Mouse (Mus musculus): Measurements from ENCODE around the gene Ttc23. TPM values are rescaled to one million over a fixed set of nuclear protein-coding genes. Genes with fewer than 3 reads are reported as not detected.

Gene Ttc23
- polyA plus RNA-seq, 1 experiment from 2014 or later: 27.5 TPM

- ATAC-seq (replicated peaks; ENCODE audit: low FRiP score, low TSS enrichment, low read depth) (no peak), DNase-seq (ENCODE audit: low spot score) (no peak)
- Histone ChIP-seq H3K27ac (ENCODE audit: low read depth) (no peak overlapping the region), H3K27me3 (replicated peaks; ENCODE audit: control insufficient read depth, insufficient read depth, low read length) (no peaks in the 10 kb centered on the region), H3K4me3 (ENCODE audit: low read depth, low read length) (no peak overlapping the region), H3K9me3 (ENCODE audit: control insufficient read depth, low read length) (no peaks in the 10 kb centered on the region), H3K36me3 (ENCODE audit: control insufficient read depth, insufficient read depth, low read length) (no peaks in the 10 kb centered on the region), H3K4me1 (replicated peaks; ENCODE audit: control insufficient read depth, insufficient read depth, low read length) (no peaks in the 10 kb centered on the region), H3K9ac (ENCODE audit: low read length) (no peak overlapping the region), H3K4me2 (ENCODE audit: low read length) (no peak overlapping the region)
- 69% methylated on average over 4 of the region's 4 CpGs for WGBS
Observed at GRCm38 (mm10) chr7:67616890-67617289, 30.3 kb upstream of the Ttc23 start.

- no peak for DNase-seq (ENCODE audit: low spot score)
- H3K9ac ChIP-seq (ENCODE audit: low read length): no peak overlapping the region
- no peak overlapping the region for H3K4me3 ChIP-seq (ENCODE audit: low read depth, low read length)
- H3K27me3 ChIP-seq (replicated peaks; ENCODE audit: control insufficient read depth, insufficient read depth, low read length): no peaks in the 10 kb centered on the region
- no peak overlapping the region for H3K27ac ChIP-seq (ENCODE audit: low read depth)
- H3K4me2 ChIP-seq (ENCODE audit: low read length): no peak overlapping the region
- no peaks in the 10 kb centered on the region for H3K9me3 ChIP-seq (ENCODE audit: control insufficient read depth, low read length)
- WGBS: 89% methylated on average over 10 of the region's 10 CpGs
- H3K36me3 ChIP-seq (ENCODE audit: control insufficient read depth, insufficient read depth, low read length): no peaks in the 10 kb centered on the region
- H3K4me1 ChIP-seq (replicated peaks; ENCODE audit: control insufficient read depth, insufficient read depth, low read length): no peaks in the 10 kb centered on the region
- ATAC-seq (replicated peaks; ENCODE audit: low FRiP score, low TSS enrichment, low read depth): no peak
Observed at GRCm38 (mm10) chr7:67617646-67618045, 29.6 kb upstream of the Ttc23 start.

- Histone ChIP-seq H3K27ac (ENCODE audit: low read depth) (no peak overlapping the region), H3K36me3 (ENCODE audit: control insufficient read depth, insufficient read depth, low read length) (no peaks in the 10 kb centered on the region), H3K4me1 (replicated peaks; ENCODE audit: control insufficient read depth, insufficient read depth, low read length) (no peaks in the 10 kb centered on the region), H3K9ac (ENCODE audit: low read length) (no peak overlapping the region), H3K4me3 (ENCODE audit: low read depth, low read length) (no peak overlapping the region), H3K27me3 (replicated peaks; ENCODE audit: control insufficient read depth, insufficient read depth, low read length) (no peaks in the 10 kb centered on the region), H3K4me2 (ENCODE audit: low read length) (no peak overlapping the region), H3K9me3 (ENCODE audit: control insufficient read depth, low read length) (no peaks in the 10 kb centered on the region)
- DNase-seq (ENCODE audit: low spot score): no peak
- 84% methylated on average over 3 of the region's 3 CpGs for WGBS
- ATAC-seq (replicated peaks; ENCODE audit: low FRiP score, low TSS enrichment, low read depth): no peak
Observed at GRCm38 (mm10) chr7:67618316-67618715, 28.9 kb upstream of the Ttc23 start.

GRCm38 (mm10) chr7:67619836-67620235, 27.4 kb upstream of the Ttc23 start:
- no peaks in the 10 kb centered on the region for H3K9me3 ChIP-seq (ENCODE audit: control insufficient read depth, low read length)
- 82% methylated on average over 4 of the region's 4 CpGs for WGBS
- H3K36me3 ChIP-seq (ENCODE audit: control insufficient read depth, insufficient read depth, low read length): no peaks in the 10 kb centered on the region
- ATAC-seq (replicated peaks; ENCODE audit: low FRiP score, low TSS enrichment, low read depth) (no peak), DNase-seq (ENCODE audit: low spot score) (no peak)
- no peak overlapping the region for H3K4me2 ChIP-seq (ENCODE audit: low read length)
- H3K27me3 ChIP-seq (replicated peaks; ENCODE audit: control insufficient read depth, insufficient read depth, low read length): no peaks in the 10 kb centered on the region
- no peak overlapping the region for H3K4me3 ChIP-seq (ENCODE audit: low read depth, low read length)
- no peaks in the 10 kb centered on the region for H3K4me1 ChIP-seq (replicated peaks; ENCODE audit: control insufficient read depth, insufficient read depth, low read length)
- no peak overlapping the region for H3K27ac ChIP-seq (ENCODE audit: low read depth)
- H3K9ac ChIP-seq (ENCODE audit: low read length): no peak overlapping the region

- no peaks in the 10 kb centered on the region for H3K36me3 ChIP-seq (ENCODE audit: control insufficient read depth, insufficient read depth, low read length)
- no peak overlapping the region for H3K4me2 ChIP-seq (ENCODE audit: low read length)
- 77% methylated on average over 3 of the region's 3 CpGs for WGBS
- no peaks in the 10 kb centered on the region for H3K4me1 ChIP-seq (replicated peaks; ENCODE audit: control insufficient read depth, insufficient read depth, low read length)
- H3K27ac ChIP-seq (ENCODE audit: low read depth): no peak overlapping the region
- no peak overlapping the region for H3K4me3 ChIP-seq (ENCODE audit: low read depth, low read length)
- DNase-seq (ENCODE audit: low spot score) (no peak), ATAC-seq (replicated peaks; ENCODE audit: low FRiP score, low TSS enrichment, low read depth) (no peak)
- H3K9me3 ChIP-seq (ENCODE audit: control insufficient read depth, low read length): no peaks in the 10 kb centered on the region
- H3K9ac ChIP-seq (ENCODE audit: low read length): no peak overlapping the region
- H3K27me3 ChIP-seq (replicated peaks; ENCODE audit: control insufficient read depth, insufficient read depth, low read length): no peaks in the 10 kb centered on the region
Observed at GRCm38 (mm10) chr7:67622151-67622550, 25.1 kb upstream of the Ttc23 start.

- Histone ChIP-seq H3K9me3 (ENCODE audit: control insufficient read depth, low read length) (no peaks in the 10 kb centered on the region), H3K9ac (ENCODE audit: low read length) (no peak overlapping the region), H3K4me1 (replicated peaks; ENCODE audit: control insufficient read depth, insufficient read depth, low read length) (no peaks in the 10 kb centered on the region), H3K4me2 (ENCODE audit: low read length) (no peak overlapping the region), H3K27me3 (replicated peaks; ENCODE audit: control insufficient read depth, insufficient read depth, low read length) (no peaks in the 10 kb centered on the region), H3K36me3 (ENCODE audit: control insufficient read depth, insufficient read depth, low read length) (no peaks in the 10 kb centered on the region), H3K27ac (ENCODE audit: low read depth) (no peak overlapping the region), H3K4me3 (ENCODE audit: low read depth, low read length) (no peak overlapping the region)
- DNase-seq (ENCODE audit: low spot score) (no peak), ATAC-seq (replicated peaks; ENCODE audit: low FRiP score, low TSS enrichment, low read depth) (no peak)
- 88% methylated on average over 5 of the region's 5 CpGs for WGBS
Observed at GRCm38 (mm10) chr7:67626671-67627070, 20.5 kb upstream of the Ttc23 start.

- H3K4me1 ChIP-seq (replicated peaks; ENCODE audit: control insufficient read depth, insufficient read depth, low read length): no peaks in the 10 kb centered on the region
- no peak for DNase-seq (ENCODE audit: low spot score)
- H3K36me3 ChIP-seq (ENCODE audit: control insufficient read depth, insufficient read depth, low read length): no peaks in the 10 kb centered on the region
- no peak for ATAC-seq (replicated peaks; ENCODE audit: low FRiP score, low TSS enrichment, low read depth)
- H3K4me2 ChIP-seq (ENCODE audit: low read length): no peak overlapping the region
- no peaks in the 10 kb centered on the region for H3K9me3 ChIP-seq (ENCODE audit: control insufficient read depth, low read length)
- H3K27me3 ChIP-seq (replicated peaks; ENCODE audit: control insufficient read depth, insufficient read depth, low read length): no peaks in the 10 kb centered on the region
- H3K27ac ChIP-seq (ENCODE audit: low read depth): no peak overlapping the region
- H3K9ac ChIP-seq (ENCODE audit: low read length): no peak overlapping the region
- H3K4me3 ChIP-seq (ENCODE audit: low read depth, low read length): no peak overlapping the region
- 54% methylated on average over 5 of the region's 5 CpGs for WGBS
Observed at GRCm38 (mm10) chr7:67629681-67630080, 17.5 kb upstream of the Ttc23 start.

- DNase-seq (ENCODE audit: low spot score) (peak; percentile 84), ATAC-seq (replicated peaks; ENCODE audit: low FRiP score, low TSS enrichment, low read depth) (0 out of 2 replicates have a peak, but pooled peaks have one; percentile 40)
- 19% methylated on average over 2 of the region's 2 CpGs for WGBS
- no peaks in the 10 kb centered on the region for H3K9me3 ChIP-seq (ENCODE audit: control insufficient read depth, low read length)
- H3K27me3 ChIP-seq (replicated peaks; ENCODE audit: control insufficient read depth, insufficient read depth, low read length): no peaks in the 10 kb centered on the region
- H3K27ac ChIP-seq (ENCODE audit: low read depth): no peak overlapping the region
- H3K4me1 ChIP-seq (replicated peaks; ENCODE audit: control insufficient read depth, insufficient read depth, low read length): no peaks in the 10 kb centered on the region
- H3K9ac ChIP-seq (ENCODE audit: low read length): no peak overlapping the region
- H3K36me3 ChIP-seq (ENCODE audit: control insufficient read depth, insufficient read depth, low read length): no peaks in the 10 kb centered on the region
- H3K4me2 ChIP-seq (ENCODE audit: low read length): no peak overlapping the region
- no peak overlapping the region for H3K4me3 ChIP-seq (ENCODE audit: low read depth, low read length)
Observed at GRCm38 (mm10) chr7:67630817-67631216, 16.4 kb upstream of the Ttc23 start.

- ATAC-seq (replicated peaks; ENCODE audit: low FRiP score, low TSS enrichment, low read depth): no peak
- no peaks in the 10 kb centered on the region for H3K9me3 ChIP-seq (ENCODE audit: control insufficient read depth, low read length)
- DNase-seq (ENCODE audit: low spot score): no peak
- 78% methylated on average over 5 of the region's 5 CpGs for WGBS
- H3K27me3 ChIP-seq (replicated peaks; ENCODE audit: control insufficient read depth, insufficient read depth, low read length): no peaks in the 10 kb centered on the region
- H3K4me1 ChIP-seq (replicated peaks; ENCODE audit: control insufficient read depth, insufficient read depth, low read length): no peaks in the 10 kb centered on the region
- no peak overlapping the region for H3K9ac ChIP-seq (ENCODE audit: low read length)
- no peaks in the 10 kb centered on the region for H3K36me3 ChIP-seq (ENCODE audit: control insufficient read depth, insufficient read depth, low read length)
- H3K4me2 ChIP-seq (ENCODE audit: low read length): no peak overlapping the region
- H3K4me3 ChIP-seq (ENCODE audit: low read depth, low read length): no peak overlapping the region
- H3K27ac ChIP-seq (ENCODE audit: low read depth): no peak overlapping the region
Observed at GRCm38 (mm10) chr7:67632380-67632779, 14.8 kb upstream of the Ttc23 start.

Data from intestine, embryonic 14.5 days (tissue).